Mouse (Mus musculus) layer of hippocampus, postnatal 10 days (tissue): Measurements from ENCODE around the gene Map3k10. TPM values are rescaled to one million over a fixed set of nuclear protein-coding genes. Genes with fewer than 3 reads are reported as not detected.
"Not testable (repeated sequence)": the region's sequence is repeated elsewhere in the genome, so short reads cannot be mapped to it uniquely, and the experiment has no call there.

Source experiments
- DNase-seq, 2 experiments: peaks; one replicate each; pipeline ENCODE4 v3.0.0; 2021; ENCODE audit warnings: low spot score in 2 of 2
- total RNA-seq, 2 experiments: library from RNA; stranded (reverse); gene quantifications; 2 replicates each; pipeline ENCODE4 v1.2.3; 2021

Map3k10 gene
- total RNA-seq, 2 experiments from 2014 or later: 186 to 195 TPM

DNA sequence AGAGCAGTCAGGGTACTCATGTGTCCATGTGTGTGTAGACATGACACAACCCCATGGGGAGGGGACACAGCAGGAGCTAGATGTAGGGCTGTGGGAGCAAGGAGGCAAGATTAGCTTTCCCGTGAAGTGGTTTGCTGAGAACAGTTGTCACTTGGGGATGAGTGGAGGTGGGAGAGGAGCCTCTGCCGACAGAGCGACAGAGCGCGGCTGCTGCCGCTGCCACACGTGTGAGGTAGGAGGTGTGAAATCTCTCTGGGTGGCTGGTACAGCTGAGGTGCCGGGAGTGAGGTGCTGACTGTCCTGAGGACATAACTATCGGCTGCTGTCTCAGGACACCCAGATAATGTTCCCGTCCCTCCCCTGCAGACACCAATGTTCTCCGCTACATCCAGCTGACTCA lies 18.9 kb downstream of the Map3k10 start:
- DNase-seq: no peak

DNA sequence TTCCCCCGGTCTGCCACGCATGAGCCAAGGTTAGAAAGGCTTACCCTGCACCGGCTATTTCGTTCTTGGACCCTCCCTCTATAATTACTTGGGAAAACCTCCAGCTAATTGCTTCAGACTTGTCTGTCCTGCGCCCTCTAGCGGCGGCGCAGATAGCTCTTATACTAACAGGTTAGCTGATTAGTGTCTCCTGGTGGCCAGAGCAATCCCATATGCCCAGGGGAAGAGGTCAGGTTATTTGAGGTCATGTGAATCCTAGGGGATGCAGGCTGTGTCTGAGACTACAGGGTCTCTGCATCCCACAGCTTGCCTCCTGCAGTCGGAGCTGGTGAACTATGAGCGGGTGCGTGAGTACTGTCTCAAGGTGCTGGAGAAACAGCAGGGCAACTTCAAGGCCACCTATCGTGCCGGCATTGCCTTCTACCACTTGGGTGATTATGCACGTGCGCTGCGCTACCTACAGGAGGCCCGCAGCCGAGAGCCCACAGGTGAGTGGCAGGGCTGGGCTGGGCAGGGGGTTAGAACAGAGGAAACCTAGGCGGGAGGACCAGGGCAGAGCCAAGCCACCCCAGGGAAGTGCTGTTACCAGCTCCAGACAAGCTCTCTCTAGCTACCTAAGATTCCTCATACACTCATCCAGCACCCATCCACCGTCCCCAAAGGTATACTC lies 19.7 kb downstream of the Map3k10 start:
- peak; percentile 60 to 64 for DNase-seq

DNA sequence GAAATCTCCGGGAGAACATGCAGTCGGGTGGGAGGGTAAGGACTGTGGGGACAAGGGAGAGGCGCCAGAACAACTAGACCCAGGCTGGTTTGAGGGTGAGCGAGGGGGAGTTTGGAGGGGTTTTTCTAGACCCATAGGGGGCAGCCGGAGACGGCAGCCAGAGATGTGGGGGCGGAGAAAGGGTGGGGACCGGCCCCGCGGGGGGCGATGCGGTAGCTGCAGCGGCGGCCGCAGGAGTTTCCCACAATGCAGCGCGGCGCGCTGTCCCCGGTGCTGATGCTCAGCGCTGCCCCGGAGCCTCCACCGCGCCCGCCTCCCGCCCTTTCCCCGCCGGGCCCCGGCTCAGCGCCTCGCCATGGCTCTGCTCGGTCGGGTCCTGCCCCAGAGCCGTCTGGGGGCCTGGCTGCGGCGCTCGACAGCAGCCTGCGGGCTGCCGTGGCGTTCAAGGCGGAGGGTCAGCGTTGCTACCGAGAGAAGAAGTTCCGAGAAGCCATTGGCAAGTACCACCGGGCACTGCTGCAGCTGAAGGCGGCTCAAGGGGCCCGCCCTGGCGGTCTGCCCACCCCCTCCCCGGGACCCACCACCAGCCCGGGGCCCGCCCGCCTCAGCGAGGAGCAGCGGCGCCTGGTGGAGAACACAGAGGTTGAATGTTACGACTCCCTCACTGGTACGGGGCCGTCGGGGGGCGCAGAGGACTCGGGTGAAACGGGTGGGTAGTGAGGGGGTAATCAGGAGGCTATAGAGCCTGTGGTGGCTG lies 20.5 kb downstream of the Map3k10 start, which contains the start of gene Ttc9b:
Gene Ttc9b (plus strand): TSS at position 235 of the 757 bp plus-strand sequence.
- DNase-seq: peak; percentile 73 to 83

DNA sequence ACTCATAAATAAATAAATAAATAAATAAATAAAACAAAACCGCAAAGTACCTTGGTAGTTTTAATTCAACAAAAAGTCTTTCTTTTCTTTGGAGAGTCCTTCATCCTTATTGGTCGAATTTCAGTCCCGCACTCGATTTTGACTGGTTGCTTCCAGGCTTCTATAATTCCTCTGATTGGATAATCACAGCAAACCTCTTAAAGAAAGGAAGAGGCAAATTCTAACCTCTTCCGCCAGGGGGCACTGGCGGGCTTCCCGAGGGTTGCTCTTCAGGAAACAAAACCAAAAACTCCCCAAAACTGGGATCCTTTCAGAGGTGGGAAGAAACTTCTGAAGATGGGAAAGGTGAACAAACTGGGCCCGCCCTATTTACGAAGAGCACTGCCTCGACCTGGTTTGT lies 23.4 kb downstream of the Map3k10 start:
- peak; percentile 69 to 77 for DNase-seq

DNA sequence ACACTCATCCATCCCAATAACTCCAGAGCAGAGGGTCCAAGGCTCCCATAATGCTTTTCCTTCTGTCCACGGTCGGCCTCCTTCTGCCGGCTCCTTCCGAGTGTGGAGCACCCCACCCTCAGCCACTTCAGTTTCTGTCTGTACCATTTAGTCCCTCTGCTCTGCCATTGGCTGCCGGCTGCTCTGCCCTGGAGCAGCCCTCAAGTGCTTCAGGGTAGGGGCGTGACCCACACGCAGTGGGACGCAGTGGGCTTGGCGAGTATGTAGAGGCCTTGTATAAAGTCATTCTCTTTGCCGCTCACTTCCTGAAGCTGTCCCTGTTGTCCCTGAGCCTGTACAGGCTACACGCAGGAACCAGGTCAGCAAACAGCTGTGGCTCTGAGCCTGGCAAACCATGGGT lies 24.7 kb downstream of the Map3k10 start:
- DNase-seq: no peak

DNA sequence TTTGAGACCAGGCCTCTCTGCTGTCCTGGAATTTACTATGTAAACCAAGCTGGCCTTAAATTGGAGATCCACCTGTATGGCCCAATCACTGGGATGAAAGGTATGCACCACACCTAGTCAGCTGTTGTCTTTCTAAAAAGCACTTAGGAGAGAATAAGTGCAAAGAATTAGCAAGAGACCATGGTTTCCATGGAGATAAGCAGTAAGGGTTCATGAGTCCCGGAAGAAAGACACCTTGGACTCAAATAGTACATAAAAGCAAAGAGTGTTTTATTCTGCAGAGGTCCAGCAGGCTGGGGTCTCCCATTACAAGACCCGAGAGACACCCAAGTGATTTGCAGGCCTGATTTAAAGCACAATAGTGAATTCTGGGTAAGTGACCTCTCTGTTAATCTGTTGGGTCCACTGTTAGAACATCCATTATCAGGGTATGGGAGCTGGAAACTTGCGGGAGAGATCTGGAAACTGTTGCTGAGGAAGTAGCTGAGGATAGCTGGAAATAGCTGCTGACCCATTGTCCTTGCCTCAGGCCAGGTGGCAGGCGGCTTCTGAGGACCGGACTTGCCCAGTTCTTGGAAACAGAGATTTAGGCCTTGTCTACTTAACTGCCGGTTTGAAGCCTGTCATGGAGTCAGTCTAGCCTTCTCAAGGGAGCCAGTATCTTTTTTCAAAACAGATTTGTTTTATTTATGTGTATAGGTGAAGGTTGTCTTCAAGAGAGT lies 27.0 kb downstream of the Map3k10 start:
- DNase-seq: no peak

DNA sequence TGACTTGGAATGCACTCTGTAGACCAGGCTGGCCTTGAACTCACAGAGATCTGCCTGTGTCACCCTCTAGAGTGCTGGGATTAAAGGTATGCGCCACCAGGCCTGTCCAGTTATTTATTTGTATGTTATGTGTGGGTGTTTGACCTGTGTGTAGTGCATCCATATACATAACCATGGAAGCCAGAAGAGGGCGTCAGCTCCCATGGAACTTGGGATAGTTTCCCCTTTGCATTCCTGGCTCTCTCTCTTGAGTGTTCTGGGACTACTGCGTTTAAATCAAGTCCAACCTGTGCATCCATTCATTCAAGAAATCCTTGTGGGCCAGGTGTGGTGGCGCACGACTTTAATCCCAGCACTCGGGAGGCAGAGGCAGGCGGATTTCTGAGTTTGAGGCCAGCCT lies 27.9 kb downstream of the Map3k10 start:
- DNase-seq: no peak

DNA sequence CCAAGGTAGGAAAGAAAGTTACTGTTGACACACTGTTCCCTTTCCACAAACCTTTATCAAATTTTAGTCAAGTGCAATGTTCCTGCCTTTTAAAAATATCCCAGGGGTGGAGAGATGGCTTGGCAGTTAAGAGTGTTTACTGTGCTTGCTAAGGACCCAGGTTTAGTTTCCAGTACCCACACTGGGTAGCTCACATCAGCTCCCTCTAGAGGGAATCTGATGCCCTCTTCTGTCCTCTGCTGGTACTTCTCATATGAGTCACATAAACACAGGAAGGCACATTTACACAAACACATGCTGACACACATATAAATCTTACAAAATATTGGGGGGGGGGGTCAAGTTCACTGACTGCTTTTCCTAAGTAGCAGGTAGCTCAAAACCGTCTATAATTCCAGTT lies 29.9 kb downstream of the Map3k10 start:
- no peak for DNase-seq

DNA sequence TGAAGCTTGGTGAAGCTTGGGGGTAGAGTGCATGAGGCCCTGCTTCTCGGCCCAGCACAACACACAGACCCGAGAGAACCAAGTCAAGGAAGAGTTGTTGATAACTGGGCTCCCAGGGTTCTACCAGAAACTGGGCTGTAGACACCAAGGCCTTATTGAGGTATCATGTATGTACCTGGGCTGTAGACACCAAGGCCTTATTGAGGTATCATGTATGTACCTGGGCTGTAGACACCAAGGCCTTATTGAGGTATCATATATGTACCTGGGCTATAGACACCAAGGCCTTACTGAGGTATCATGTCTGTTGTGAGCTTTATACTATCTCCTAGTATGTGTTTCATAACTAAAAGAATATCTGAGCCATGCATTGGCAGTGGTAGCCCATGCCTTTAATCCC lies 39.3 kb downstream of the Map3k10 start:
- not testable (repeated sequence) for DNase-seq

DNA sequence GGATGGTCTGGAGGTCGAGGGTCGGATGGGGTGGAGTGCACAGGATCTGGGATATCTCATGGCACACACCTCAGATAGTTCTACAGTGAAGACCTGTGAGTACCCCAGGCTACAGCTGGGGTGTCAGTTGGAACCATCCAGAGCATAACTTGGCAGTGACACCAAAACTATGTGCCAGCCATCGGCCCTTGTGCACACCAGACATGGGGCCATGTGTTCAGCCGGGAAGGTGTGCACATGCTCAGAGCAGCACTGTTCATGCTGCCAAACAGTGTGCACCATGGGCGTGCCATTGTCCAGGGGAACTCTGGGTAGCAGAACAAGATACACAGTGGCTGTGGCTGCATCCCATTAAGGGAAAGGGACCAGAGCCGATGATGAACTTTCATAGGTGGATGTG lies 39.7 kb downstream of the Map3k10 start:
- no peak for DNase-seq

DNA sequence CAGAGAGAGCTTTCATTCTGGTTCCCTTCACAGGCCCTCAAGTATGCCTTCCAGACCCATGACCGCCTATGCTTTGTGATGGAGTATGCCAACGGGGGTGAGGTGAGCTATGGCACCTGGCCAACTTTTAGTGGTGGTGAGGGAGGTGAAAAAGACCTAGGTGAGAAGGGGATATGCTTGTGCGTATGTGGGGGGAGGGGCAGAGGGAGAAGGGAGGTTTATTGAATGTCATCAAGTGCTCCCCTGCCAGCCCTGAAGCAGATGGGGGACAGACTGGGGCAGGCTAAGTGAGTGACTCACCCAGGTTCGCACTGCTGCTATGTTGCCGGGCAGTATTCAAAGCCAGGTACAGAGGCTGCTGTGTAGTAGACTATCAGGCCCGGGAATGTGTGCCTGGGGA lies 41.2 kb downstream of the Map3k10 start:
- no peak for DNase-seq

DNA sequence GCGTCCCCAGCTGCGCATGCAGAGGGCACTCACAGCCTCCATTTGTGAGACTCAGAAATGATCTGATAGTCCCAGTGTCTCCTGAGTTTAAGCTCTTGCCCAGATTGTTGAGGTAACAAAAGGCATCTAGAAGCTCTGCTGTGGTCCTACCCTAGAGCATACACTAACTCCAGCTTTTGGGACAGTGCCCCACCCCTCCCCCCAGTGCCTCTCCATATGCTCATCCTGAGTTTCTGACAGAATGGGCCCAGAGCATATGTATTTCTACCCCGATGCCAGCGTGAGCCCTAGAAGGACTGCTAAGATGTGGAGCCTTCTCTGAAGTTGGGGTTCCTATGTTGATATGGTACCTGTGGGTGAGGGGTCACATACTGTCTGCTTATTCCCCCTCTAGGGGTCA lies 43.0 kb downstream of the Map3k10 start:
- no peak for DNase-seq

DNA sequence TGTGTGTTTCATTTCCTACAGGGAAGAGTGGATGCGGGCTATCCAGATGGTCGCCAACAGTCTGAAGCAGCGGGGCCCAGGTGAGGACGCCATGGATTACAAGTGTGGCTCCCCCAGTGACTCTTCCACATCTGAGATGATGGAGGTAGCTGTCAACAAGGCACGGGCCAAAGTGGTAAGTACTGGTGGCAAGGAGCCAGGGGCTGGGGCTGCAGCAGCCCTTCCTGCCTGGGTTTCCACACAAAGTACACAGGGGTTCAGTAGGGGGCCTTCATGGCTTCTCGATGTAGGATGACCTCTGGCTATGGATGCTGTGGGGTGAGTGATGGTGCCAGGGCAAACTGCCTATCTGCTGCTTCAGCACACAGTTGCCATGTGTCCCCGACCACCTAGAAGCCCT lies 45.6 kb downstream of the Map3k10 start:
- not testable (repeated sequence) for DNase-seq

DNA sequence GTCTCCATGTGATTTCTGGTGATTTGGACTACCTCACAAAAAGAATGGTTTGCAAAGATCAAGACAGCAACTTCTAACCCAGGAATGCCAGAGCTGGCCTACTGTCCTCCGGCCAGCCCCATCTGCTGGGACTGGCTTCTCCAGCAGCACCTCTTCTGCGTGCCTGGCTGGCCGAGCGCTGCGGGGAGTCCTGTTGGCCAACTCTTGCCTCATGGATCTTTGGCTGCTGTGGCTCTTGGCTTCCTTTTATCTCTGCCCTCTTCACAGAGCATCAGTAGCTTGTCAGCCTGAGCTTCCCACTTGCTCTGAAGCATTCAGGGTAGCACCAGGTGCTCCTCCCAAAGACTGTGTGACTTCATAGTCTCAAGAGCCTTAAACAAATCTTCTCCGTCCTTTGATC lies 46.2 kb downstream of the Map3k10 start:
- DNase-seq: no peak

DNA sequence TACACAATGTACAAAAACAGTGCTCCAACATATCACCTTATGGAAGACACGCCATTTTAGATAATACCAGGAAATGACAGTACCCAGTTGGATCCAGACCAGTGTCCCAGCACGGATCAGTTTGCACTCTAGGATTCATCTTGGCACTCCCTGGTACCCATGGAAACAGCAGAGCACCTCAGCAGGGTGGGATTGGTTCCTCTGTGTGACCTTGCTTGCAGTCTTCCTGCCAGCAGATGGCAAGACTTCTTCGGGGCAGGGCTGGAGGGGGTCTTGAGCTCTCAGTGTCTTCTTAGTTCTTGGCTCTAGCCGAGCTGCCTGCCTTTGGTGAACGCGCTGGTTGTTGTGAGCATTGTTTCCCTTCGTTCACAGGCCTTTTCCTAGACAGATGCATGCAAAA lies 46.7 kb downstream of the Map3k10 start:
- no peak for DNase-seq

DNA sequence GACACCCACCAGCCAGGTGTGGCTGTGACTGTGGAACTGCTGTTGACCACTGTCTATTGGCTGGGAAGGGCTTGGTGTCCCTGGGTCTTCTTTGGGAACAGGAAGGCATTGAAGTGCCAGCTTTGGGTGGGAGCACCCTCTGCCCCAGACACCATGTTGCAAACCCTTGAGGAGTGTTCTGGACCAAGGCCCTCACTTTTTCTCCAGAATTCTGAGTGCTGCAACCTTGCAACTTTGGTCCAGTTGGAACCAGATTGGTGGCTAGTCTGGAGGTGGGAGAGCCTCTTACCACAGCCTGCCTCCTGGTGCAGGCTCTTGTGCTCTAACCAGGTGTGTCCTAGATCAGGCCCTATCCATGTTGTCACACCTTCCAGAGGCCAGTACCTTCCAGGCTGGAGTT lies 49.4 kb downstream of the Map3k10 start:
- no peak for DNase-seq

DNA sequence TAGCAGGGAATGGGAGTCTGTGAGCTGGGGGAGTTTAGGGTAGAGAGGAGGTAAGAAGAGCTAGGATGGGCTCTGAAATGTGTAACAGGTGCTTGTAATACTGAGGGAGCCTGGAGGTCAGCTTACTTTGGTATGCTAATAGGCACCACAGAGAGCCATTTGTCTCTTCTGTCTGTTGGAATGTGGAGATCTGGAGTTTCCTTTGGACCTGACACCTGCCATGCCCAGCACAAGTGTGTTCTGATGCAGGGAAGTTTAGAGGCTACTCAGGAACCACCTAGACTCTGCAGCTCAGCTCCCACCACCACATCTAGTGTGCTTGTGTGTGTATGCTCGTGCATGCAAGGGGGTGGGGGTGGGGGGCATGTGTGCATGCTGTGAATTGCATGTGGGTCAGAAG lies 52.2 kb downstream of the Map3k10 start:
- DNase-seq: no peak

DNA sequence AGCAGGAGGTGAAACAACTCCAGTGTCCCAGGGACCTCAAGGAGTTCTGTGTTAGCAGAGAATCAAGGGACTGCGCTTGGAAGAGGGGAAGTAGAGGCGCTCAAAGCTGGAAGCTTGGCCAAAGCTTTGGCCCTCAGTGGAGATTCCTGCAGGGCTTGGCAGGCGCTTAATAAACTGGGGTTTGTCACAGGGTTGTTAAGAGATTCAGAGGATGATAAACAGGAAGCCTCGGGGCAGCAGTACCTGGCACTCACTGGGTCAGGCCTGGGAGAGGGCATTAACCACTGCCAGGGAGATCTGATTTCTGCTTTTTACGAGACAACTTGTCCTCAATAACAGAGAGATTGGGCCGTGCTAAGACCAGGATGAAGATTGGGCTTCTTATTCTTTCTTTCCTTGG lies 53.4 kb downstream of the Map3k10 start:
- peak in 1 of 2 experiments; percentile 53 for DNase-seq

DNA sequence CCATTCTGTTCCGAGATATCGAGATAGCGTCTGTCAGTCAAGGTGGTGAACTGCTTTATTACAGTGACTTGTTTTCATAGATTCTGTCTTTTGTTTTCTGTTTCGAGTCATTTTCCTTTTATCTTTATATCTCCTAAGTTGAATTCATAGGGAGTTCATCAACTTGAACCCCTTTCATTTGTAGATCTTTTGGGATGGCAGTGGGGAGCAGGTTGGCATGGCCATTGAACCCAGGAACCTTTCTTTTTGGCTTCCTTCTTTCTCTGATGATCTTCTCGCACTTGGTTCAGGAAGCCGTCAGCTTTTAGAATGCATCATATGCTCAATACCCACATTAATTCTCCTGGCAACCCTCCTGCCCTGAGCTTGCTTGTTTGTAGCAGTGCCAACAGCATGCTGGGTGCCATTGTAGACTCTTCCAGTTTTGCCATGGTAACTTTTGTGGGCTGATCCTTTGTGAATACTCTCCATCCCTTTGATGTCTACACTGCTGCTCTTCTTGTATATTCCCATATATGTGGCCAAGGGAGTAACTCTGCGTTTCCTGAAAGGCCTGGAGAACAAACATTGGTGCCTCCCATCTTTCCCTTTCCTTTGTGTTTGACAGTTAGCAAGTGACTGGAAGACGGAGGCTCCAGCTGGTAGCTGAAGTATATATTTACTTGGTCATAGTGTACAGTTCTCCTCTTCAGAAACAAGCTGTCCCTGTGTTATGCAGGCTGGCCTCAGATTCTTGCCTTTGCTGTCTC lies 60.5 kb downstream of the Map3k10 start:
- DNase-seq: peak; percentile 63 to 71

DNA sequence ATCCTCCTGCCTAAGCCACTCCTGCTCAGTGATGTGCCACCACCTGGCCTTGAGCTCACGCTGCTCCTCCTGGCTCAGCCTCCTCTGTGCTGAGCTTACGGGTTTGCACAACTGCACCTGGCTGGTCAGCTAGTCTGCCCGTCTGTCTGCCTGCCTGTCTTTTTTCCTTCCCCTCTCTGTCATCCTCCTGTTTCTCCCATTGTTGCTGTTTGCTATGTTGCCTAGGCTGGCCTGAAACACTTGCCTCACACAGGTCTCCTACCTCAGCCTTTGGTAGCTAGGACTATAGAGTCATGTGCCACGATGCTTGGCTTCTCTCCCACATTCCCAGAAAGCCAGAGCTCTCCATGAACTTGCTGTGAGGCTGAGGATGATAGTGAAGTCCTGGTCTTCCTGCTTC lies 61.5 kb downstream of the Map3k10 start:
- no peak for DNase-seq

DNA sequence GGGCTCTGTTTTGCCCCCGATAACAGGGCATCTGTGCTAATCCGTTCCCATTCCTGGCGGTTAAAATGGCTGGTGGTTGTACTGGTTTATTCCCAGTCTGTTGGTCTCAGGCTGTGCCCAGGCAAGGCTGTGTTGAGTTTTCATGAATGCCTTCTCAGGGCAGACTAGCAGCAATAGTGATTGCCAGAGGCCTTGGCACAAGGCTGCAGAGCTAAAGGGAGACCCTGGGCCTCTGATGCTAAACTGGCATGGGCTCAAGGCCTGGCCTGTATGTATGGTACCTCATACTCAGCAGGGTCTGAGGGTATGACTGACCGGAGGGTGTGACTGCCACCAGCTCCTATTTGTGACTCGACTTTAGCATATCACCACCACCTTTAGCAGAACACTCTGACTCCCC lies 63.5 kb downstream of the Map3k10 start:
- DNase-seq: no peak

DNA sequence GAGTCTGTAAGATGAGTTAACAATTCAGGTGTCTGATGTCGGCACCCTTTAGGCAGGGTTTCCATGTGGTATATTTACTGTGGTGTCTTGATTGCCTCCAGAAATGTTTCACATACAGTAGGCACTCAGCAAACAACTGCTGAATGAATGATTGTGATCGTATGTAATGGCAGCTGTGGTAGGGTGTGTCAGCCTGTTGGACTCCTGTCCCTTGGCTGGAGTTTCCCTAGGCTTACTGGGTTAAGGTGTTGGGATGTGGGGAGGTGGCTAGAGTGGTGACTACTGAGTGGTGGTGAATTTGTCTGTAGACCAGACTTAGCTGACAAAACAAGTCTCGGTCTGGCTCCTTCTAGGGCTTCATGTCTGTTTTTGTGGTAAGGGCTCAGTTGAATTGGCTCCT lies 64.0 kb downstream of the Map3k10 start:
- no peak for DNase-seq
